Mouse (Mus musculus) heart, embryonic 14.5 days (tissue): ENCODE measurements around the gene Wfdc11. TPM values are rescaled to one million over a fixed set of nuclear protein-coding genes. Genes with fewer than 3 reads are reported as not detected.

Experiments used
- ATAC-seq: fragments of 200-750 bp; cut with Nextera tagmentation; 2 replicates; pipeline ENCODE4 v1.8.0; 2017; ENCODE audit warnings: low read depth, moderate TSS enrichment; ENCODE audit not compliant: insufficient number of reproducible peaks, insufficient read depth, low FRiP score
- H3K27ac ChIP-seq, 2 experiments: fragments of 200-500 bp in 1 of 2; fragments of 300-500 bp in 1 of 2; sonication (generic) in 1 of 2; replicated peaks in 1 of 2; 2 replicates each; pipeline ENCODE4 v1.5.1; 2012 to 2014; ENCODE audit warnings: low read depth in 2 of 2, low read length in 2 of 2, control low read depth in 1 of 2, mild to moderate bottlenecking in 1 of 2, mixed read lengths in 1 of 2; ENCODE audit not compliant: control insufficient read depth in 1 of 2, insufficient read depth in 1 of 2
- H3K27me3 ChIP-seq: fragments of 300-500 bp; sonication (generic); 2 replicates; pipeline ENCODE4 v1.6.1; 2014; ENCODE audit warnings: mild to moderate bottlenecking, low read length, control low read depth; ENCODE audit not compliant: control insufficient read depth, insufficient read depth
- H3K36me3 ChIP-seq: fragments of 300-500 bp; sonication (generic); 2 replicates; pipeline ENCODE4 v1.6.1; 2014; ENCODE audit warnings: mild to moderate bottlenecking, control low read depth, low read length, mixed read lengths; ENCODE audit not compliant: control insufficient read depth, insufficient read depth
- H3K4me1 ChIP-seq, 2 experiments: fragments of 200-500 bp in 1 of 2; fragments of 300-500 bp in 1 of 2; sonication (generic) in 1 of 2; 2 replicates each; pipeline ENCODE4 v1.6.1; 2012 to 2014; ENCODE audit warnings: low read length in 2 of 2, control low read depth in 1 of 2, mixed read lengths in 1 of 2; ENCODE audit not compliant: control insufficient read depth in 2 of 2, insufficient read depth in 2 of 2
- H3K4me2 ChIP-seq: fragments of 300-500 bp; sonication (generic); 2 replicates; pipeline ENCODE4 v1.6.1; 2014; ENCODE audit warnings: mild to moderate bottlenecking, low read length
- H3K4me3 ChIP-seq, 2 experiments: fragments of 200-500 bp in 1 of 2; fragments of 300-500 bp in 1 of 2; sonication (generic) in 1 of 2; 2 replicates each; pipeline ENCODE4 v1.5.1; 2012 to 2014; ENCODE audit warnings: low read length in 2 of 2, mild to moderate bottlenecking in 2 of 2, control low read depth in 1 of 2, low read depth in 1 of 2, moderate library complexity in 1 of 2; ENCODE audit not compliant: control insufficient read depth in 1 of 2, insufficient read depth in 1 of 2
- H3K9ac ChIP-seq: fragments of 300-500 bp; sonication (generic); 2 replicates; pipeline ENCODE4 v1.6.1; 2014; ENCODE audit warnings: mild to moderate bottlenecking, low read length
- H3K9me3 ChIP-seq: fragments of 300-500 bp; sonication (generic); 2 replicates; pipeline ENCODE4 v1.6.1; 2016; ENCODE audit warnings: low read length, control low read depth; ENCODE audit not compliant: control insufficient read depth
- WGBS: fragments of 180-500 bp; shearing (Covaris S2); extraction: QIAGEN DNeasy Blood & Tissue Kit; methylation state at CpG from one replicate; pipeline ENCODE4 v1.1.7; 2014; 5-methylcytosine and 5-hydroxymethylcytosine counted together
- polyA plus RNA-seq: library from polyadenylated mRNA; unstranded; fragments of >200 nt; fragmentation: Nextera tagmentation; extraction: Ambion mirVana; gene quantifications from 2 replicates; pipeline ENCODE4 v1.2.1, GENCODE M21; 2014

The Wfdc11 gene
- polyA plus RNA-seq, 1 experiment from 2014 or later: not detected

DNA sequence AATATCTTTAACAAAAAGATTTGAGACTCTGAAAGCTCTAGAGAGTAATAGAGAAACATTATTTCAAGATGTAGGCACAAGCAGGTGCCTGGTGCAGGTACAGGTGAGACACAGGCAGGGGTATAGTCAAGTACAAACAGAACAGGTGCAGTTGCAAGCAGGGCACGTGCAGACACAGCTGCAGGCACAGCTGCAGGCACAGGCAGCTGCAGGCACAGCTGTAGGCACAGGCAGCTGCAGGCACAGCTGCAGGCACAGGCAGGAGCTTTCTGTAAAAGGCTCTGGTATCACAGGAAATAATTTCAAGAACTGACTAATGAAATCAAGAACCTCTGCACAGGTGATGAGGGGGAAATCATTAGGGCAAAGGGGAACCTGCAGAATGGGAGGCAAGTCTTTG, 2.9 kb downstream of the Wfdc11 start:
- no peak overlapping the region for H3K27ac ChIP-seq
- no peaks in the 10 kb centered on the region for H3K9me3 ChIP-seq
- H3K9ac ChIP-seq: no peak overlapping the region
- 24% methylated on average over 1 of the region's 1 CpGs for WGBS
- ATAC-seq: no peak
- no peaks in the 10 kb centered on the region for H3K36me3 ChIP-seq
- H3K27me3 ChIP-seq: no peaks in the 10 kb centered on the region
- H3K4me1 ChIP-seq: no peaks in the 10 kb centered on the region
- no peak overlapping the region for H3K4me3 ChIP-seq
- no peak overlapping the region for H3K4me2 ChIP-seq

- H3K27me3 ChIP-seq: no peaks in the 10 kb centered on the region
- no peak overlapping the region for H3K4me3 ChIP-seq
- H3K27ac ChIP-seq: no peak overlapping the region
- no peak overlapping the region for H3K4me2 ChIP-seq
- no peak overlapping the region for H3K9ac ChIP-seq
- no peaks in the 10 kb centered on the region for H3K4me1 ChIP-seq
- ATAC-seq: no peak
- 73% methylated on average over 5 of the region's 5 CpGs for WGBS
- H3K36me3 ChIP-seq: no peaks in the 10 kb centered on the region
- no peaks in the 10 kb centered on the region for H3K9me3 ChIP-seq
These were observed 3.6 kb downstream of the Wfdc11 start for GRCm38 (mm10) chr2:164670261-164670660.

DNA sequence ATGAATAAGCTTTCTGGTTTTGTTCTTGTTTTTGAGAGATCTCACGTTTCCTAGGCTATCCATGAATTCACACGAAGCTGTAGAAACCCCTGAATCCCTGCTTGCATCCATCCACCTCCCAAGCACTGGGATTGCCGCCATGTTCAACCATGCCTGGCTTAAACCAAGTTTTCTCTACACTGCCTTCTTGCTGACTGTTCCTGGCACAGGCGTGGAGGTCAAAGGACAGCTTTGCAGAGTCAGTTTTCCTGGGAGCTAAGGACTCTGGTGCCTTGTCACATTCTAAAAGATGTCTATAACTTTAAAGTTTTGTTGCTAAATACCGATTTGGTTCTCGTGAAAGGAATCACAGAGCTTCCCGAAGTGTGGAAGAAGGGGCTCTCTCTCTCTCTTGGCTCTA, 9.0 kb downstream of the Wfdc11 start:
- Histone ChIP-seq H3K9me3 (no peaks in the 10 kb centered on the region), H3K9ac (no peak overlapping the region), H3K4me2 (no peak overlapping the region), H3K27me3 (no peaks in the 10 kb centered on the region), H3K36me3 (no peaks in the 10 kb centered on the region), H3K27ac (no peak overlapping the region), H3K4me3 (no peak overlapping the region), H3K4me1 (no peaks in the 10 kb centered on the region)
- no peak for ATAC-seq
- WGBS: 80% methylated on average over 7 of the region's 7 CpGs

GRCm38 (mm10) chr2:164656483-164656882, 17.4 kb downstream of the Wfdc11 start, which contains the start of gene Wfdc9:
TSS of gene Wfdc9 (minus strand) at chr2:164656583.
- Histone ChIP-seq H3K27ac (no peak within 1 kb of the TSS), H3K27me3 (0 out of 2 replicates have a peak, but pooled peaks cover 4% of the 10 kb centered on the region), H3K9me3 (no peaks in the 10 kb centered on the region), H3K4me1 (no peaks in the 10 kb centered on the region), H3K4me2 (no peak within 1 kb of the TSS), H3K9ac (no peak within 1 kb of the TSS), H3K36me3 (no peaks in the 10 kb centered on the region), H3K4me3 (no peak within 1 kb of the TSS)
- 78% methylated on average over 9 of the region's 9 CpGs for WGBS
- ATAC-seq: no peak

- H3K9me3 ChIP-seq: no peaks in the 10 kb centered on the region
- H3K4me1 ChIP-seq: no peaks in the 10 kb centered on the region
- H3K27ac ChIP-seq: no peak within 1 kb of the TSS
- 0 out of 2 replicates have a peak, but pooled peaks cover 4% of the 10 kb centered on the region for H3K27me3 ChIP-seq
- ATAC-seq: no peak
- H3K4me3 ChIP-seq: no peak within 1 kb of the TSS
- WGBS: 9% methylated on average over 11 of the region's 11 CpGs
- H3K36me3 ChIP-seq: no peaks in the 10 kb centered on the region
- H3K9ac ChIP-seq: no peak within 1 kb of the TSS
- no peak within 1 kb of the TSS for H3K4me2 ChIP-seq
These were observed 18.0 kb downstream of the Wfdc11 start, which contains the start of gene Wfdc10 for GRCm38 (mm10) chr2:164655858-164656257. TSS of gene Wfdc10 (plus strand) at chr2:164656046.

- H3K4me2 ChIP-seq: no peak overlapping the region
- no peak overlapping the region for H3K4me3 ChIP-seq
- 75% methylated on average over 13 of the region's 13 CpGs for WGBS
- H3K27me3 ChIP-seq: no peaks in the 10 kb centered on the region
- no peak for ATAC-seq
- H3K9me3 ChIP-seq: no peaks in the 10 kb centered on the region
- no peaks in the 10 kb centered on the region for H3K4me1 ChIP-seq
- no peaks in the 10 kb centered on the region for H3K36me3 ChIP-seq
- no peak overlapping the region for H3K9ac ChIP-seq
- H3K27ac ChIP-seq: no peak overlapping the region
These were observed 31.8 kb downstream of the Wfdc11 start for GRCm38 (mm10) chr2:164641881-164642673.

DNA sequence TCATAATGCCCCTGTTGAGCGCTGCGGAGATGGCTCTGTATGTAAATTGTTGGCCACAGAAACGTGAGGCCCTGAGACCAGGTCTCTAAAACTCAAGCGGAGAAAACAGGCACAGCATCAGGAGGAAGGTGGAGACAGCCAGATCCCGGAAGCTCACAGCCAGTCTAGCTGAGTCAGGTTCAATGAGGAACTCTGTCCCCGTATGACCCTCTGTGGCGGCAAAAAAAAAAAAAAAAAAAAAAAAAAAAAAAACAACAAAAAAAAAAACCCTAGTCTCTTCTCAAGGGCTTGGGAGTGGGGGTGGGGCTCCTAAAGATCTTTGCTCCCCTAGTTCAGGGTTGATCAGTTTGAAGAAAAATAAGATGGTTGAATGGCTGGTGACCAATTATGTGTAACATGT, 32.8 kb downstream of the Wfdc11 start:
- Histone ChIP-seq H3K4me2 (no peak overlapping the region), H3K4me3 (no peak overlapping the region), H3K9me3 (no peaks in the 10 kb centered on the region), H3K27me3 (no peaks in the 10 kb centered on the region), H3K36me3 (no peaks in the 10 kb centered on the region), H3K9ac (no peak overlapping the region), H3K27ac (no peak overlapping the region), H3K4me1 (no peaks in the 10 kb centered on the region)
- 68% methylated on average over 7 of the region's 7 CpGs for WGBS
- ATAC-seq: no peak

DNA sequence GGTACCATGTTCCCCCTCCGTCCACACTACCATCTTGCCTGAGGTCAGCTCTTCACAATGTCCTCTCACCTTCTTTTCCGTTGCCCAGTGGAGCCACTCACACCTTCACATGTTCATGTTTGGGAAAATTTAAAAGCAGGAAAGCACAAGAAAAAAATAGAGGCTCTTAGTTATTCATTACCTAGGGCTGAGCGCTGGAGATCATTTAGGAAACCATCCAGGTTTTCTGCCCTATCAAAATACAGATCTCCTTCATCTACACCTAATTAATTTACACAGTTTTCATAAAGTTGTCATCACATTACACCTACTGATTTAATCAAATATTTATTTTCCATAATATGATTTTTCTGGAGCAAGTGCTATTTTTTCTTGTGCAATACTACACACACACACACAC, 35.2 kb downstream of the Wfdc11 start, which contains the start of gene Wfdc16:
Gene Wfdc16, minus strand, starts transcription at position 101 of the 400 bp plus-strand sequence.
- Histone ChIP-seq H3K4me3 (no peak within 1 kb of the TSS), H3K4me2 (no peak within 1 kb of the TSS), H3K9me3 (no peaks in the 10 kb centered on the region), H3K27me3 (no peaks in the 10 kb centered on the region), H3K9ac (no peak within 1 kb of the TSS), H3K4me1 (no peaks in the 10 kb centered on the region), H3K27ac (no peak within 1 kb of the TSS), H3K36me3 (no peaks in the 10 kb centered on the region)
- ATAC-seq: no peak
- 74% methylated on average over 3 of the region's 3 CpGs for WGBS
